Mouse (Mus musculus): Measurements from ENCODE around the gene Tril. TPM values are rescaled to one million over a fixed set of nuclear protein-coding genes. Genes with fewer than 3 reads are reported as not detected.

Gene Tril
- polyA plus RNA-seq, 1 experiment from 2014 or later = 86.9 TPM

DNA sequence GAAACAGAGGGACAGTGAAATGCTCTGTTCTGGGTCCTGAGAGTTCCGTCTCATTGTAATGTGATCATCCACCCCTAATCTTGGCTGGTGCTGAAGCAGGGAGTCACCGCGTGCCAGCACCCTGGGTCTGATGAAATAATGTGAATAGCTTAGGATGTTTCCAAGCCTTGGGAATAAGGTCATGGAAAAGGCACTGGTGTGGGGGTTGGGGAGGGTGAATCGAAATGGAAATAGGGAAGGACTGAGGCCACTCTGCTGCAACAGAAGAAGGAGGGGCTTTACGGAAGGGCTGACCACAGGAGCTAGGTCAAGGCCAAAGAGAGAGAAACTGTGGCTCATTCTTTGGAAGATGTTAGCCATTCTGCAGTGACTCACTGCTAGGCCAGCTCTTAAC, 18.7 kb downstream of the Tril start:
- Histone ChIP-seq H3K4me1 (peaks cover 35% of the 10 kb centered on the region), H3K27me3 (ENCODE audit: low read depth, poor library complexity, severe bottlenecking) (no peaks in the 10 kb centered on the region), H3K4me3 (no peak overlapping the region), H3K9me3 (replicated peaks) (no peaks in the 10 kb centered on the region), H3K27ac (no peak overlapping the region), H3K36me3 (no peaks in the 10 kb centered on the region)
- 76% methylated on average over 5 of the region's 5 CpGs for WGBS
- no peak for DNase-seq (ENCODE audit: low spot score)

DNA sequence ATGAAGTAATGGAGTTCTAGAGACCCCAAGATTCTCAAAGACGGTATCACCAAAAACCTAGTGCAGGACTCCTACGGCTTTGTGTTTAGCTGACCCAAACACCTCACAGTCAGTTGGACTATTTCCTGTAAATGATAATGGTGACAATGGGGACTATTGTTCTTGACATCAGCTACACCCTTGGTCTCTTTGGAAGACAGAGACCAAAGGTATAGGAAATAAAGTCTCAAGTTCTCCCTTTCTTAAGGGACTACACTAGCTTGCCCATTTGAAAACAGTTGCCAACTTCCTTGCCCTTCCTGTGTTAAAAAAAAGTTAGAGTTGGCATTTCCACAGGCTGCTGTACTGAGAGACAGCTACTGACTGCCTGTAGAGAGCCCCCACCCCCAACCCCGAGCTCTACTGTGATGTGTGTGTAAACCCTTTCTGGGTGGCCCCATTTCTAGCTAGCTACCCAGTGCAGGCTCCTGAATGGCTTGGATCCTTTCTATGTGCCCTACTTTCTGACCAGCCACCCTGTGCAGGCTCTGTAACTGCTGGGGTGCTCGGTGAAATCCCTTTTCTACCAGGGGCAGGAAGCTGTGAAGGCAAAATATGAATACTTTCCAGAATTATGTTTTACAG, 19.2 kb downstream of the Tril start:
- Histone ChIP-seq H3K4me3 (no peak overlapping the region), H3K27me3 (ENCODE audit: low read depth, poor library complexity, severe bottlenecking) (no peaks in the 10 kb centered on the region), H3K36me3 (no peaks in the 10 kb centered on the region), H3K27ac (no peak overlapping the region), H3K9me3 (replicated peaks) (no peaks in the 10 kb centered on the region), H3K4me1 (peaks cover 36% of the 10 kb centered on the region)
- DNase-seq (ENCODE audit: low spot score) = no peak
- WGBS = 69% methylated on average over 4 of the region's 4 CpGs

DNA sequence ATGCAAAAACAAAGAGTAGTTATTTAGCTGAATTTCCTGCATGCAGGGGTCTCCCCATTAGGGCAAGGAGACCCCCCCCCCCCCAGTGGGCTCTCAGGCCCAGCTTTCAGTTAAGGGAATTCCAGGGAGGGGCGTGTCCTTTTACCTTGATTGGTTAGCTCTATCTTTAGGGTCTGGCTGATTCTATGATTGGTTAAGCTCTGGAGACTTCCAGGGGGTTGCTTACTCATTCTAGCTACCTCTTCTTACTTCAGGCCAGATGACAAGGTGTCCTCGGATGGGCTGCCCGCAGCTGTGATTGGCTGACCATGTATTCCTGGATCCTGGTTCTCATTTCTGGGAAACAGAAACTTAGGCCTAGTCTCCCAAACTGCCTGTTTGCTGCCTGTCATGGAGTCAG, 21.8 kb downstream of the Tril start:
- H3K9me3 ChIP-seq (replicated peaks) = no peaks in the 10 kb centered on the region
- H3K4me3 ChIP-seq = no peak overlapping the region
- H3K4me1 ChIP-seq = peaks cover 56% of the 10 kb centered on the region
- peaks cover 8% of the 10 kb centered on the region for H3K27me3 ChIP-seq (ENCODE audit: low read depth, poor library complexity, severe bottlenecking)
- no peak for DNase-seq (ENCODE audit: low spot score)
- H3K27ac ChIP-seq = no peak overlapping the region
- H3K36me3 ChIP-seq = no peaks in the 10 kb centered on the region
- 69% methylated on average over 3 of the region's 3 CpGs for WGBS

DNA sequence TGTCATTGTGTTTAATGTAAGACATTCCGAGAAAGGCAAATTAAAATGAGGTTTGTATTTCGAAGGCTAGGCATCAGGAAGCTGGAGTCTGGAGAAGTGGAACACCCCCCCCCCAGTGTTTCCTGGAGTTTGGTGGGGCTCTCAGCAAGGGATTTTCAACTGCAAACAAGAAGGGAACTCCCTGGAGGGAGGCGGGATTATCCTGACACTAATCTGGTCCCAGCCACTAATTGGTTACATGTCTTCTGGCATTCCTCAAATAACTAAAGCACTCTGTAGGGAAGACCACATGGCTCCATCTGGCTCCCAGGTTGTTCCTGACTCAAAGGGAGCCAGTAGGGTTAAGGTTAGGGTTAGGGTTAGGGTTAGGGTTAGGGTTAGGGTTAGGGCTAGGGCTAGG, 23.8 kb downstream of the Tril start:
- Histone ChIP-seq H3K27ac (no peak overlapping the region), H3K9me3 (replicated peaks) (no peaks in the 10 kb centered on the region), H3K27me3 (ENCODE audit: low read depth, poor library complexity, severe bottlenecking) (peaks cover 8% of the 10 kb centered on the region), H3K4me1 (peaks cover 49% of the 10 kb centered on the region), H3K36me3 (no peaks in the 10 kb centered on the region), H3K4me3 (no peak overlapping the region)
- no peak for DNase-seq (ENCODE audit: low spot score)
- 63% methylated on average over 3 of the region's 3 CpGs for WGBS

DNA sequence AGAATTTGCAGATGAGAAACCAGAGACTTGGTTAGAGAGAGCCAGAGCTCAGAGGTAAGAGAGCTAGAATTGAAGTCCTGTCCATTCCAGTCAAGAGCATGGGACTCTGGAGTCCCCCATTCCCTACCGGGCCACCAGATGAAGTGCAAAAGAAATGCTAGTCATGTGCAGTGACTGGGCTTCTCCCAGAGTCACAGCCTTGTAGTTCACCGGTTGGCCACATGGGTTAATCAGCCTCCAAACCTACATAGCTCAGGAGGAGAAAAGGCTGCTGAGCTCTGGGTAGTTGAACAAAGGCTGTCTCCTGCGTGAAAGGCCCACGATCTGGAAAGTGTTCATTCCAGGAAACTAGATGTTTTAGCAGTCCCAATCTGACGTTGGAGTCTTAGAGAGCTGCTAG, 24.8 kb downstream of the Tril start:
- Histone ChIP-seq H3K4me3 (no peak overlapping the region), H3K9me3 (replicated peaks) (no peaks in the 10 kb centered on the region), H3K4me1 (peaks cover 43% of the 10 kb centered on the region), H3K27me3 (ENCODE audit: low read depth, poor library complexity, severe bottlenecking) (peaks cover 8% of the 10 kb centered on the region), H3K36me3 (no peaks in the 10 kb centered on the region), H3K27ac (no peak overlapping the region)
- 25% methylated on average over 5 of the region's 5 CpGs for WGBS
- peak; percentile 67 for DNase-seq (ENCODE audit: low spot score)

DNA sequence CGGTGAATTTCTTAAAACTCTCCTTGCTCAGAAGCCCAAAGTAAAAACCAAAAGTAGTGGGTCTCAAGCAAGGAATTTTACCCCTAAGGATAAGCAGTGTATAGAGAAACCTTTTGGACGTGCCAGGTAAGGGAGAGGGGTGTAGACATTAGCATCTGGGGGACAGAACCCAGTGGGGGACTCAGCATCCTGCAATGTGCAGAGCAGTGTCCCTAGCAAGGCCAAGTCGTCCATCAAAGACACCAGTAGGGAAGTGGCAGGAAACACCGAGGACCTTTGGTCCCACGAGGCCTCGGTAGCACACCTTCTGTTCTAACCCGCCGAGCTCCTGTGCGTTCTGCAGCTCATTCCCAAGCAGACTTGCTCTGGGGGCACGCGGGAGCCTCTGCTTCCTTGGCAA, 25.6 kb downstream of the Tril start:
- Histone ChIP-seq H3K4me1 (peaks cover 43% of the 10 kb centered on the region), H3K36me3 (no peaks in the 10 kb centered on the region), H3K9me3 (replicated peaks) (no peaks in the 10 kb centered on the region), H3K4me3 (no peak overlapping the region), H3K27ac (no peak overlapping the region), H3K27me3 (ENCODE audit: low read depth, poor library complexity, severe bottlenecking) (peaks cover 8% of the 10 kb centered on the region)
- 42% methylated on average over 11 of the region's 11 CpGs for WGBS
- DNase-seq (ENCODE audit: low spot score) = no peak

DNA sequence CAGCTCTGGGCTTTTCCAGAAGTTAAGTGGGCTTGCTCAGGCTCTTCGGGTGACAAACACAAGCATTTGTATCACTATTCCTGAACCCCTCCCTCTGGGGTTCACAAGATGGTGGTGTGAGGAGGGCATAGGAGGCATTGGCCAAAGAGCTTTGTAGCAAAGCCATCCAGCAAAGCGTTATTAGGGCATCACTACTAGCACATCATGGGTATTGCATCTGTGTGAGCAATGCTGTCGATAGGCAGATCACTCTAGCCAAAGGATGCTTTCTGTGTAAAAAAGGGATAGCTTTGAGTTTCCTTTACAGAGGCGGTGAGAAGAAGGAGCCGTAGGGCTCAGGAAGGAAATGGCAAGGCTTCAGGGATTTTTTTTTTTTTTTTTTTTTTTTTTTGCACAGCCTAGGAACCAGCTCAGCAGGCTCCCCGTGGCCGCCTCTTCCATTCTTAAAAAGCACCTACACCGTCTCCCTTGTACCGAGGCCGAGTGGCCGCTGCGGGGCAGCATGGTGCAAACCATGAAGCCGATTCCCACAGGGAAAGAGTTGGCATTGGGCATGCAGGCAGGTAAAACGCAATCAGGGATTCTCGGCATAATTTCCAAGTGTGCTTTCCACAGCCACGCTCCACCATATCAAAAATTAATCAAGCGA, 26.2 kb downstream of the Tril start:
- no peak overlapping the region for H3K4me3 ChIP-seq
- peaks cover 8% of the 10 kb centered on the region for H3K27me3 ChIP-seq (ENCODE audit: low read depth, poor library complexity, severe bottlenecking)
- H3K4me1 ChIP-seq = peaks cover 40% of the 10 kb centered on the region
- H3K27ac ChIP-seq = no peak overlapping the region
- DNase-seq (ENCODE audit: low spot score) = peak; percentile 81
- 14% methylated on average over 17 of the region's 17 CpGs for WGBS
- H3K36me3 ChIP-seq = no peaks in the 10 kb centered on the region
- H3K9me3 ChIP-seq (replicated peaks) = no peaks in the 10 kb centered on the region

DNA sequence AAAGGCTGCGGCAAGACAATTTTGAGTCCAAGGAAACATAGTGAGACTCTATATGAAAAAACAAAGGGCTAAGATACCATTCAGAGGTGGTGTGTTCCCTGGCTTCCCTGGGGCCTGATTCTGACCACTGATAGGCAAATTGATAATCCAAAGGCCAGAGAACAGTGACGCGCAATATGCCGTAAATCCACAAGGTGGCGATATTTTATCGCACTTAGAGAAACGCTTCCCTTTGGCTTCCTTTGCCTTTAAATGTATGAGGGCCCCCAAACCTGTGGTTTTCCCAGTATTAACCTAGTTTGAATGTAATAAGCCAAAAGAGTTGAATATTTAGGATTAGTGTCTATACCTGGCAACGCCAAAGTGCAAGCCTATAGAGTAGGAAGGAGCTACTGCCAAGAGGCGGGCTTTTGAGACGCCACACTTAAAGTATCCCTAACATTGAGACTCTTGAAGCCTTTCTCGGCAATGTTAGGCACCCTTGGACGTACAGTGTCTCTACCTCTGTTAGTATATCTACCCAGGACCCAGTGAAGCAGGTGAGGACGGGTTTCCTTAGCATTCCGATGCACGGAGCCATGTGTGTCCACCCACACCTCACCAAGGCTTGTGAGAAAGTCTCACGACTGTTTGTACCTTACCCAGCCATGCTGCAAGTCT, 37.6 kb downstream of the Tril start:
- Histone ChIP-seq H3K27ac (no peak overlapping the region), H3K4me1 (0 out of 2 replicates have a peak, but pooled peaks cover 3% of the 10 kb centered on the region), H3K9me3 (replicated peaks) (no peaks in the 10 kb centered on the region), H3K27me3 (ENCODE audit: low read depth, poor library complexity, severe bottlenecking) (no peaks in the 10 kb centered on the region), H3K4me3 (no peak overlapping the region), H3K36me3 (no peaks in the 10 kb centered on the region)
- peak; percentile 77 for DNase-seq (ENCODE audit: low spot score)
- whole genome bisulfite sequencing = 48% methylated on average over 16 of the region's 16 CpGs

DNA sequence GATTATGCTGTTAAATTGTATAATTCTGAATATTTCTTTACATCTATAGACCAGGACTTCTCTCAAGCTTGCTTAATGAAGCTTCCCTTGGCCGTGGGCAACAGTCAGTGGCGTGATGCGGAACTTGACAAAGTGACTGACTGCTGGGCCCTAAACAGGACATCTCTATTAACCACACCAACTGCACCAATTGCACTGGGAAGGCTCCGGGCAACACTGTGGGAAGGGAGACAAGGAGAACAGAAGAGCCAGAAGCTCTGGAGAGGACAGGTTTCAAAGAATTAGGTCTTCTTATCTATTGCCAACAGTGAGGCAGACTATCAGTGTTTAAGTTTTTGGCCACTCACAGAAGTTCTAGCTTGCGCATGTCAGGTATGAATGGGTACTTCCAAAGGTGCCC, 38.4 kb downstream of the Tril start:
- Histone ChIP-seq H3K36me3 (no peaks in the 10 kb centered on the region), H3K27ac (no peak overlapping the region), H3K27me3 (ENCODE audit: low read depth, poor library complexity, severe bottlenecking) (no peaks in the 10 kb centered on the region), H3K9me3 (replicated peaks) (no peaks in the 10 kb centered on the region), H3K4me1 (0 out of 2 replicates have a peak, but pooled peaks cover 3% of the 10 kb centered on the region), H3K4me3 (no peak overlapping the region)
- no peak for DNase-seq (ENCODE audit: low spot score)
- WGBS = 86% methylated on average over 5 of the region's 5 CpGs

DNA sequence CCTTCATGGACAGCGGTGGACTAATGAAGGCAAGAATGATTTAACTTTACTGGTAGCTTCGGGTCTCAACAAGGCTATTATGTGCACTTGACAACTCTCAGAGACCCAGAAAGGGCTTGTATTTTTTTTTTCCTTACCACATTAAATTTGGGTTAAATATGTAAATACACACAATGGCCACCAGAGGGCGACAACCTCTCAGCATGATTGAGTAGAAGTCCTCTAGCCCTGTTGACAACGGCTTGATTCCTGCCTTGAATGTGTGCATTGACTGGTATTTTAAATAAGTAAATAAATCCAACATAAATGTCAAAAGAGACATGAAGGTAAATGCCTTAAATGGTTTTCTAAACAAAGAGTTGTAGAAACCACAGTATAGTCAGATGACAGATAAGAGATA, 39.5 kb downstream of the Tril start:
- Histone ChIP-seq H3K4me1 (0 out of 2 replicates have a peak, but pooled peaks cover 3% of the 10 kb centered on the region), H3K36me3 (no peaks in the 10 kb centered on the region), H3K9me3 (replicated peaks) (no peaks in the 10 kb centered on the region), H3K4me3 (no peak overlapping the region), H3K27ac (no peak overlapping the region), H3K27me3 (ENCODE audit: low read depth, poor library complexity, severe bottlenecking) (no peaks in the 10 kb centered on the region)
- DNase-seq (ENCODE audit: low spot score) = peak; percentile 73
- WGBS = 14% methylated on average over 4 of the region's 4 CpGs

DNA sequence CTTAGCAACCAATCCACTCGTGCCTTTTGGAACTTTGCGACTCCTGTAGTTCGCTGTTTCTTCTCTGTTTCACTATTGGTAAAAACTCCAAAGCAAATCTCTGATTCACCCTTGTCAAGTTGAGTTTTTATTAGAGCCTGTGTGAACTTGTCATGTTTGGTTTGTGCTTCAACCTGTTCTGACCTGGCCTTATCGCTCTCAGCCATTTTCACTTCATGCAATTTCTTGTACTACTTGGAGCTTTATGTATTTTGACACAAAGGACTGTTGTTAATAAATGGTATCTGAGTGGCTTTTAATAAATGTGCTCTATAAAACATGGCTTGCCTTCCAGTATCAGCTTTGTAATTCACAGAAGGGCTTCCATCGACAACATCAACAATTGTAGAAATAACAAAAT, 40.6 kb downstream of the Tril start:
- WGBS = 89% methylated on average over 5 of the region's 5 CpGs

DNA sequence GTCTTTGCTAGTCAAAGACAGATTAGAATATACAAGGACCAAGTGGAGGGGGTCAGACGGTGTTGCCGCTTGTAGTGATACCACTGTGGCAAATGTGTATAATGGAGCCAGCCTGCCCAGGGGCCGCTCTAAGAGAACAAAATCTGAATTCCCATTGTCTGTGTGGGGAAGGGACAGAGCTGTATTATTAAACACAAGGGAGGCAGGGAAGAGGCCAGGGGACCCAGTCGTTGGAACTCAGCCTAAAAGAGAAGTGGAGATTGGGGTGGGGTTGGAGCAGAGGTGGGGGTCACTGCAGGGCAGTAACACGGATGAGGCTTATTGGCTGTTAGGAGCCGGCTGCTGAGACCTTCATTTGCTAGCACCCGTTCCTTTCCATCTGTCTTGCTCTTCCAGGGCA, 41.1 kb downstream of the Tril start:
- H3K9me3 ChIP-seq (replicated peaks) = no peaks in the 10 kb centered on the region
- 0 out of 2 replicates have a peak, but pooled peaks cover 3% of the 10 kb centered on the region for H3K4me1 ChIP-seq
- H3K36me3 ChIP-seq = no peaks in the 10 kb centered on the region
- no peak overlapping the region for H3K27ac ChIP-seq
- DNase-seq (ENCODE audit: low spot score) = no peak
- no peak overlapping the region for H3K4me3 ChIP-seq
- H3K27me3 ChIP-seq (ENCODE audit: low read depth, poor library complexity, severe bottlenecking) = no peaks in the 10 kb centered on the region
- 71% methylated on average over 7 of the region's 7 CpGs for WGBS

More for the DNA sequence above, 40.6 kb downstream of the Tril start:
- H3K9me3 ChIP-seq (replicated peaks) = no peaks in the 10 kb centered on the region
- H3K36me3 ChIP-seq = no peaks in the 10 kb centered on the region
- H3K27ac ChIP-seq = no peak overlapping the region
- H3K4me3 ChIP-seq = no peak overlapping the region
- H3K27me3 ChIP-seq (ENCODE audit: low read depth, poor library complexity, severe bottlenecking) = no peaks in the 10 kb centered on the region
- no peak for DNase-seq (ENCODE audit: low spot score)
- 0 out of 2 replicates have a peak, but pooled peaks cover 3% of the 10 kb centered on the region for H3K4me1 ChIP-seq

DNA sequence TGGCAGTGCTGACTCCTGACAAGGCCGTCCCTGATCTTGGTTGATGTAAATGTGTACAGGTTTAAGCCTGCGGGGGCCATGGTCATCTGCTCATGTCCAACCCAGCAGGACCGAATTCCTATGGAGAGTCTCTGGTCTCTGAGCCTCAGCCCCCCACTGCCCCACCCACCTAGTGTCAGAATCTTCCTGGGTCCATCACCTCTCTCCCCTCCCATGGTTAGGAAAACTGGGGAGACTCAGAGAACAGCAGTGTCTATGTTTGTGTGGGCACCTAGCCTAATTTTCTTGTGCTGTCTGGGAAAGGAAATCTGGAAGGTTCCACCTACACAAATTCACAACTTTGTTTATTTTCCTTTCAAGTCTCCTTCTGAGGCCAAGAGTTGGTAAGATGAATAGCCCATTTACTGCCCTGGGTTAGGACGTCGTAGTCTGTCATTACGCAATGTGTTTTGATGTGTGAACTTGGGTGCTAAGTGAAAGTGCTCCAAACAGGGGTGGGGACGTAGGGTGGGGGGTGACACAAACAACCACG, 42.1 kb downstream of the Tril start:
- Histone ChIP-seq H3K4me3 (no peak overlapping the region), H3K27ac (no peak overlapping the region), H3K36me3 (no peaks in the 10 kb centered on the region), H3K4me1 (0 out of 2 replicates have a peak, but pooled peaks cover 3% of the 10 kb centered on the region), H3K27me3 (ENCODE audit: low read depth, poor library complexity, severe bottlenecking) (no peaks in the 10 kb centered on the region), H3K9me3 (replicated peaks) (no peaks in the 10 kb centered on the region)
- WGBS = 57% methylated on average over 8 of the region's 8 CpGs
- DNase-seq (ENCODE audit: low spot score) = no peak

Measured in limb, embryonic 10.5 days (tissue).